Mouse (Mus musculus) olfactory bulb, adult 2 months (tissue): ENCODE results near the gene Magi2. TPM values are rescaled to one million over a fixed set of nuclear protein-coding genes. Genes with fewer than 3 reads are reported as not detected.

ENCODE experiments used
- H3K27ac ChIP-seq: fragments of 200-500 bp; 2 replicates; pipeline ENCODE4 v1.5.1; 2012; ENCODE audit warnings: low read depth, low read length; ENCODE audit not compliant: insufficient read depth
- H3K4me1 ChIP-seq: fragments of 200-500 bp; 2 replicates; pipeline ENCODE4 v1.6.1; 2012; ENCODE audit warnings: low read length; ENCODE audit not compliant: control insufficient read depth, insufficient read depth
- H3K4me3 ChIP-seq: fragments of 200-500 bp; 2 replicates; pipeline ENCODE4 v1.5.1; 2012; ENCODE audit warnings: mild to moderate bottlenecking, low read depth, low read length, moderate library complexity; ENCODE audit not compliant: insufficient read depth
- CTCF ChIP-seq: fragments of 200-500 bp; IDR thresholded peaks from 2 replicates; pipeline ENCODE4 v1.5.1; 2012; ENCODE audit warnings: low read depth, mild to moderate bottlenecking, low read length, moderate library complexity; ENCODE audit not compliant: insufficient read depth
- POLR2A ChIP-seq: fragments of 200-500 bp; IDR thresholded peaks from 2 replicates; pipeline ENCODE4 v1.6.1; 2012; ENCODE audit warnings: mild to moderate bottlenecking, low read depth, low read length, moderate library complexity; ENCODE audit not compliant: insufficient read depth
- WGBS: fragments of 180-500 bp; shearing (Covaris S2); methylation state at CpG from one replicate; pipeline ENCODE4 v1.1.7; 2018; 5-methylcytosine and 5-hydroxymethylcytosine counted together
- polyA plus RNA-seq: library from polyadenylated mRNA; stranded (reverse); fragments of >200 nt; gene quantifications from 2 replicates; pipeline ENCODE4 v1.2.4, GENCODE M21; 2012; ENCODE audit warnings: low replicate concordance; ENCODE audit not compliant: missing spikeins, insufficient read depth, insufficient read length

The Magi2 gene
- polyA plus RNA-seq, 1 experiment, result not detected

DNA sequence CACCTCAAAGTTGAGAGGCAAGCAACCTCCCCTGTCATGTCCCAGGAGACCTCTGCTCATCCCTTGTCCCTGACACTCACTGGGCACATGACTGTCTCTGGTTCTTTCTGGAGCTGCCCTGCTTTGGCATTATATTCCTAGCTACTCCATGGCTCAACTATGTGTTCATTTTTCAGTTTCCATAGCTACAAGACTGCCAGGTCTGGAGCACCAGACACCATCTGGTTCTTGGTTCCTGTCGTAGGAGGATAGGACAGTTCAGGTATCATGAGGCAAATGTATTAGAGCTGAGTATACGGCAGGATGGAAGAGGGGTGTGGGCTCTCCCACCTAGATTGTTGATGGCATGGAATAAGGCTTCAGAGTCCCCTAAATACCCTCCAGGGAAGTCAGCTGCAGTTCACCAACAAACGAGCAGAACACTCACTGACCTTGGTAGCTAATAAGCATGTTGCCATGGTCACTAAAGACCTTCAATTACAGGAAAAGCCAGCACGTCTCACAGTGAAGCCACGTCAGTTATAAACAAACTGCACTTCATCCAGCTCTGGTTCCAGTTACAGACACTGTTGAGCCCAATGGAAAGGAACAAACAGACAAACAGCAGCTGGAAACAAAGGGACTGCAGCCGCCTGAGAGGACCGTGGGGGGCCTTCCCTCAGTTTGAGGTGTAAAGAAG, 1449.5 kb downstream of the Magi2 start:
- no peak overlapping the region for H3K4me3 ChIP-seq
- H3K4me1 ChIP-seq, result peaks cover 11% of the 10 kb centered on the region
- no peak for TF ChIP-seq CTCF
- TF ChIP-seq POLR2A, result no peak
- H3K27ac ChIP-seq, result 0 out of 2 replicates have a peak overlapping the region, but pooled peaks have one; percentile 0
- 44% methylated on average over 7 of the region's 7 CpGs for WGBS

DNA sequence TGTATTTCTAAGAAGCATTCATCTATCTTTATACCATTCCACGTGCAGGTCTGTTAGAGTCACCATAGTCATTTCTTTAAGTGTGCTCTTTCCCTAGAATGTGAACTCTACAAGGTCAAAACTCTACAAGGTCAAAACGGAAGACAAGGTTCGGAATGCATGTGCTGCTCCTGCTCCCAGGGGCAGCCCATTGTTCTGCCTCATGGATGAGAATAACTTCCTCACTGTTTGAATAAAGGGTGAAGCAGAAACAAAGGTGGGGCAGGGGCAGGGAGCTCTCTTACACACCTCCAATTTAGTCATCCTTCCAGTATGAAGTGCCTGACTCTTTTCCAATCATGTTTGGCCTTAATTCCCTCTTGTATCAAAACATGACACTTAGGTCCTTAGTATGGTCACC, 1450.4 kb downstream of the Magi2 start:
- TF ChIP-seq POLR2A, result no peak
- TF ChIP-seq CTCF, result no peak
- Histone ChIP-seq H3K4me3 (no peak overlapping the region), H3K27ac (no peak overlapping the region), H3K4me1 (peaks cover 13% of the 10 kb centered on the region)
- 85% methylated on average over 3 of the region's 3 CpGs for WGBS

DNA sequence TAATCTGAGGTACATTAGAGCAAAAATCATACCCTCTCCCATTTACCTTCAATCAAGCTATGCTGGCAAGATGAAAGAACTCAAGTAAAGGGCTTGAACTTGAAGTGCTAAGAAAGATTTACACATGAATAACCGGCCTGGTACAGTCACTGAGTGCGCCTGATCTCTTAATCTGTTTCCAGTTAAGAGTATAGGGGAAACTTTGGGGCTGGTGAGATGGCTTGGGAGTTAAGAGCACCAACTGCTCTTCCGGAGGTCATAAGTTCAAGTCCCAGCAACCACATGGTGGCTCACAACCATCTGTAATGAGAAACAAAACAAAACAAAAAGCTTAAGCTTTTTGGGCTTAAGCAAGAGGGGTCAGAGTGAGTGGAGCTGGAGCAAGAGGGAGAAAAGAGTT, 1451.7 kb downstream of the Magi2 start:
- Histone ChIP-seq H3K4me3 (no peak overlapping the region), H3K27ac (no peak overlapping the region), H3K4me1 (peaks cover 11% of the 10 kb centered on the region)
- WGBS, result 88% methylated on average over 3 of the region's 3 CpGs
- TF ChIP-seq CTCF (no peak), POLR2A (no peak)

DNA sequence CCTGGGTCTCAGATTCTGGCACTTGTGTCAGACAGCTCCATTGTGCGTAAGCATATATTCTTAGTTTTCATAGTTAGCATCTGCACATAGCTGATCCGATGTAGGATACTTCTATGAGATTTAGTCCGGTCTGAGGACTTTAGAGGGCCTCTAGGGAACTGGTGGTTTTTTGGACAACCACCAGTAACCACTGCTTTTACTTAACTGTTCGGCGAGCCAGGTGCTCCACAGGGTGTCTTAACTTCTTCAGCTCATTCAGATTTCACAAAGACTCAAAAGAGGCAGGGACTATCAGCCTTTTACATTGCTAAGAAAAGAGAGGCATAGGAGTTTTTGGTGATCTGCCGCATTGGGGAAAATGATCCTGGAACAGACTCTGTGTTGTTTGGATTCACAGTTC, 1453.1 kb downstream of the Magi2 start:
- WGBS, result 96% methylated on average over 6 of the region's 6 CpGs
- Histone ChIP-seq H3K4me3 (no peak overlapping the region), H3K4me1 (peaks cover 13% of the 10 kb centered on the region), H3K27ac (no peak overlapping the region)
- TF ChIP-seq CTCF (no peak), POLR2A (no peak)

DNA sequence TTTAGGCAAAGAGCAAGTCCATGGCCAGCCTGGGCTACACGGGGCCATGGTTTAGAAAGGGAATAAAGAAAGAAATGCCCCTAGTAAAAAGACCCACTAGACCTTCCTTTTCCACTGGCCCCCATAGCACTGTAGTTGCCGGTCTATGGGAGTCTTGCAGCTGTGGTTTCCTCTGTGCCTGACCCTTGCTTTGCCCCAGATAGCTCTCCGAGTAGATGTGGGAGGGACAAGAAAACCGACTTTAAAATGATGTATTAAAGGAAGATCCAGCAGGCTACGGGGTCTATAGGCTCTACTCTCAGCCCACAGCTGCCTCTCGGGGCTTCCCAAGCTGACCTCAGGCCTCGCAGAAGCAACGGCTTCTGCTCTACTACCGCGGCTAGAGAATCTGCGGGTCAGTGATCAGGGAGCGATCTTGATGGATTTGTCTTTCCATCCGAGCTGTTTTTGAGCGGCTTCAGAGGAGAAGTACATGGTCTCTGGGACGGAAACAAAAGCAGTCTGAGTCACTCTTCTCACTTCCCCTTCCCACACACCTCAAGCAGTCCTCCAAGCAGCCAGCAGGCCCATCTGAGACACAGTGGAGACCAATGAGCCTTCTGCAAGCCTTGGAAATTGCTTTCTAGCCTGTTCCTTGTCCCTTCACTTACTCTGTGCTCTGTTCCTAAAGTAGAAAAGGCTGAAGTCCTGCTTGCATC, 1454.1 kb downstream of the Magi2 start:
- 78% methylated on average over 15 of the region's 15 CpGs for WGBS
- Histone ChIP-seq H3K4me1 (peaks cover 13% of the 10 kb centered on the region), H3K4me3 (no peak overlapping the region), H3K27ac (peak overlapping the region; percentile 58; the same call in 1 of the 2 replicates)
- TF ChIP-seq POLR2A (no peak), CTCF (no peak)

DNA sequence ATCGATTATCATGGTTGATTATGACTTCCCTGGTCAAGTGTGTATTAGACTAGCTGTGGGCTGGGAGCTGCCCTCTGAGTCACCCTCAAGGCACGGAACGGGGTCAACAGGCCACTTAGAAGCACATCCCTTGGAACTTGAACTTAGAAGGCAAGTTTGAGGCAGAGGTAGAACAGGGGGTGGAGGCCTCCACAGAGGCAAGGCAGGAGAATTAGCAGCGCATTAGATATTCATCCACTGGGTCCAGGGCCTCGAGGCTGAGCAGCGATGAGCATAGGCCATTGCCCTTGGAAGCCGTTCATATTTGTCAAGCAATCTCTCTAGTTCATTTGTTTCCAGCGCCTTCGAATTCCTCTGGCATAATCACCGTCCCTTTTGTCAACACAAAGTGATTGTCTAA, 1454.8 kb downstream of the Magi2 start:
- Histone ChIP-seq H3K4me1 (peaks cover 13% of the 10 kb centered on the region), H3K27ac (no peak overlapping the region), H3K4me3 (no peak overlapping the region)
- TF ChIP-seq CTCF (no peak), POLR2A (no peak)
- 74% methylated on average over 10 of the region's 10 CpGs for WGBS

DNA sequence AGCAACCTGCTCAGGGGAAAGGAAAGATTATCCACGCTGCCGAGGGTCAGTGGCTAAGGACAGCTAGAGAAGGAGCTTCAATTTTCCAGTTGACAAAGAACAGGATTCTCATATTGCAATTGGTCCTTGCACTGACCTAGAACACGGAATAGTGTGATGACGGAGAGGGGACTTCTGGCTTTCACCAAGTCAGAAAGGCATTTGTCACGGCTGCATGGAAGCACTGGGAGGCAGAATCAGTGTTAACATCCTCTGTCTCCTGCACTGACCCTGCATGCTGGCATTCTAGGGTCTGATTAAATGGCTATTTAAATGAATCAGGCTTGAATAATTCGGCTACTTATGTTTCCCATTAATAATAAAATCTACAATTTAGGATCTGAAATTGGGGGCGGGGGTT, 1455.4 kb downstream of the Magi2 start:
- WGBS, result 84% methylated on average over 7 of the region's 7 CpGs
- peaks cover 13% of the 10 kb centered on the region for H3K4me1 ChIP-seq
- H3K4me3 ChIP-seq, result no peak overlapping the region
- H3K27ac ChIP-seq, result no peak overlapping the region
- TF ChIP-seq CTCF, result no peak
- TF ChIP-seq POLR2A, result no peak

DNA sequence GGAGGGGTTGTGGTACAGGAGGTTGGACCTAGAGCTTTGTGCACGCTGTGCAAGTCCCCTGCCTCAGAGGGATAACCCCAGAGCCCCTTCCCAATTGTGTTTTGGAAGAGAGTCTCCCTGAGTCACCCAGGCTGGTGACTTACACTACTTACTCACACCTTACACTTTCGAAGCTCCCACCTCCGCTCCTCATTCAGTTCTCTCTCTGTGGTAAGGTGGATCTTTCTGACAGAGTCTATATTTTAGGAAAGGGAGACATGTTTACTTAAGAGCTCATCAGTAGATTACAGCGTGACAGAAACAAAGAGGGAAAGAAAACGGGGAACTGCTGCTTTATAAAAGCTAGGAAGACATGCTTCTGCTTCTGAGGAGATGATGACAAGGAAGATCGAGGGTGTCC, 1457.3 kb downstream of the Magi2 start:
- no peak overlapping the region for H3K4me3 ChIP-seq
- H3K27ac ChIP-seq, result no peak overlapping the region
- no peak for TF ChIP-seq CTCF
- no peak for TF ChIP-seq POLR2A
- H3K4me1 ChIP-seq, result peaks cover 13% of the 10 kb centered on the region
- WGBS, result 77% methylated on average over 6 of the region's 6 CpGs

DNA sequence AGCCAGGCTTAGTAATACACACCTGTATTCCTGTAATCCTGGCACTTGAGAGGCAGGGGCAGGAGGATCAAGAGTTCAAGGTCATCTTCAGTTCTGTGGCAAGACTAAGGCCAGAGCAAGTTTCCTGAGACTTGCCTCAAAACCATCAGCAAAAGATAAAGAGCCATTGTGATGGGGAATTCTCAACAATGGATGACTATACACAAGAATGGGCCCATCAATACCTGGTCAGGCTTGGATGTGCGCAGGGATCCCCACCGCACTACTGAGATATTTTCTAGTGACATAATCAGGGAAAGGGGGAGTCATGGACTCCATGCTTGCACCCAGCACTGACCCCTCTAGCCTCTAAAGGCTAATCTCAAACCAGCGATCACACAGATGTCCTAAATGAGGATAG, 1465.4 kb downstream of the Magi2 start:
- WGBS, result 96% methylated on average over 3 of the region's 3 CpGs
- H3K4me1 ChIP-seq, result no peaks in the 10 kb centered on the region
- TF ChIP-seq POLR2A, result no peak
- TF ChIP-seq CTCF, result no peak
- H3K4me3 ChIP-seq, result no peak overlapping the region
- H3K27ac ChIP-seq, result no peak overlapping the region
